Mouse (Mus musculus) spleen, adult 2 months (tissue): ENCODE results near the gene Samsn1. TPM values are rescaled to one million over a fixed set of nuclear protein-coding genes. Genes with fewer than 3 reads are reported as not detected.
A peak's percentile ranks its signal among the peaks of the same experiment; 100 is the strongest.

Source experiments
- DNase-seq, 2 experiments: peaks; one replicate each; pipeline versions ENCODE4 v3.0.0 to v3.0.0-alpha.2; 2012 to 2021; ENCODE audit warnings: low spot score in 2 of 2, low read depth in 1 of 2
- H3K27ac ChIP-seq: fragments of 200-500 bp; 2 replicates; pipeline ENCODE4 v1.5.1; 2012; ENCODE audit warnings: low read length, inconsistent platforms; ENCODE audit not compliant: insufficient read depth
- H3K27me3 ChIP-seq: fragments of 200-500 bp; 2 replicates; pipeline ENCODE4 v1.6.1; 2012; ENCODE audit warnings: mild to moderate bottlenecking, moderate library complexity, low read length, inconsistent platforms; ENCODE audit not compliant: control insufficient read depth, insufficient read depth
- H3K36me3 ChIP-seq: fragments of 200-500 bp; 2 replicates; pipeline ENCODE4 v1.6.1; 2012; ENCODE audit warnings: mild to moderate bottlenecking, low read length, inconsistent platforms; ENCODE audit not compliant: control insufficient read depth, insufficient read depth
- H3K4me1 ChIP-seq: fragments of 200-500 bp; 2 replicates; pipeline ENCODE4 v1.6.1; 2011; ENCODE audit warnings: inconsistent platforms; ENCODE audit not compliant: control insufficient read depth, insufficient read depth, insufficient read length
- H3K4me3 ChIP-seq: fragments of 200-500 bp; 2 replicates; pipeline ENCODE4 v1.5.1; 2011; ENCODE audit warnings: mild to moderate bottlenecking, inconsistent platforms; ENCODE audit not compliant: insufficient read depth, insufficient read length; ENCODE audit errors: extremely low read depth
- CTCF ChIP-seq: fragments of 200-500 bp; IDR thresholded peaks from 2 replicates; pipeline ENCODE4 v1.5.1; 2011; ENCODE audit warnings: mild to moderate bottlenecking, inconsistent platforms; ENCODE audit not compliant: insufficient read depth, insufficient read length, insufficient replicate concordance; ENCODE audit errors: extremely low read depth
- POLR2A ChIP-seq: fragments of 200-500 bp; IDR thresholded peaks from 2 replicates; pipeline ENCODE4 v1.6.1; 2011; ENCODE audit warnings: low read depth, low read length, inconsistent platforms
- WGBS: fragments of 180-500 bp; shearing (Covaris S2); methylation state at CpG from one replicate; pipeline ENCODE4 v1.1.7; 2018; 5-methylcytosine and 5-hydroxymethylcytosine counted together
- polyA plus RNA-seq: library from polyadenylated mRNA; depleted of rRNA; stranded (reverse); fragments of >200 nt; gene quantifications from 2 replicates; pipeline ENCODE4 v1.2.3, GENCODE M21; 2012

Gene Samsn1
- polyA plus RNA-seq, 1 experiment: 6.2 TPM

GRCm38 (mm10) chr16:75887203-75887602 is 134.9 kb downstream of the Samsn1 start:
- no peak for DNase-seq
- WGBS: 66% methylated on average over 6 of the region's 6 CpGs
- H3K27ac ChIP-seq: no peak overlapping the region
- H3K4me1 ChIP-seq: no peaks in the 10 kb centered on the region
- H3K27me3 ChIP-seq: no peaks in the 10 kb centered on the region
- TF ChIP-seq CTCF: no peak
- TF ChIP-seq POLR2A: no peak
- H3K36me3 ChIP-seq: peaks cover 5% of the 10 kb centered on the region; the same call in 1 of the 2 replicates
- no peak overlapping the region for H3K4me3 ChIP-seq

GRCm38 (mm10) chr16:75878885-75879284 is 143.2 kb downstream of the Samsn1 start:
- no peak for DNase-seq
- 94% methylated on average over 2 of the region's 2 CpGs for WGBS
- Histone ChIP-seq H3K4me1 (peaks cover 2% of the 10 kb centered on the region; the same call in 1 of the 2 replicates), H3K4me3 (no peak overlapping the region), H3K27me3 (no peaks in the 10 kb centered on the region), H3K36me3 (peaks cover 17% of the 10 kb centered on the region), H3K27ac (no peak overlapping the region)
- TF ChIP-seq POLR2A (no peak), CTCF (no peak)

GRCm38 (mm10) chr16:75877170-75877569 is 144.9 kb downstream of the Samsn1 start:
- peak; percentile 24 to 32 for DNase-seq
- TF ChIP-seq CTCF: no peak
- TF ChIP-seq POLR2A: no peak
- Histone ChIP-seq H3K27me3 (no peaks in the 10 kb centered on the region), H3K4me3 (no peak overlapping the region), H3K36me3 (peaks cover 19% of the 10 kb centered on the region), H3K4me1 (peaks cover 2% of the 10 kb centered on the region; the same call in 1 of the 2 replicates), H3K27ac (no peak overlapping the region)
- 17% methylated on average over 3 of the region's 3 CpGs for WGBS

GRCm38 (mm10) chr16:75875896-75876295 is 146.2 kb downstream of the Samsn1 start:
- Histone ChIP-seq H3K27me3 (no peaks in the 10 kb centered on the region), H3K27ac (no peak overlapping the region), H3K36me3 (peaks cover 18% of the 10 kb centered on the region), H3K4me1 (peaks cover 2% of the 10 kb centered on the region; the same call in 1 of the 2 replicates), H3K4me3 (no peak overlapping the region)
- no peak for TF ChIP-seq POLR2A
- TF ChIP-seq CTCF: no peak
- DNase-seq: no peak
- 83% methylated on average over 4 of the region's 4 CpGs for WGBS

GRCm38 (mm10) chr16:75874508-75874907 is 147.6 kb downstream of the Samsn1 start:
- Histone ChIP-seq H3K27me3 (no peaks in the 10 kb centered on the region), H3K4me3 (no peak overlapping the region), H3K4me1 (no peaks in the 10 kb centered on the region), H3K27ac (no peak overlapping the region), H3K36me3 (peaks cover 22% of the 10 kb centered on the region)
- no peak for DNase-seq
- 93% methylated on average over 2 of the region's 2 CpGs for WGBS
- TF ChIP-seq POLR2A: no peak
- TF ChIP-seq CTCF: no peak

- H3K4me3 ChIP-seq: no peak overlapping the region
- peaks cover 23% of the 10 kb centered on the region for H3K36me3 ChIP-seq
- no peak for DNase-seq
- WGBS: 82% methylated on average over 8 of the region's 8 CpGs
- TF ChIP-seq CTCF: no peak
- TF ChIP-seq POLR2A: no peak
- H3K4me1 ChIP-seq: no peaks in the 10 kb centered on the region
- H3K27me3 ChIP-seq: no peaks in the 10 kb centered on the region
- no peak overlapping the region for H3K27ac ChIP-seq
Observed at GRCm38 (mm10) chr16:75872241-75872640, 149.8 kb downstream of the Samsn1 start.

- Histone ChIP-seq H3K27ac (no peak overlapping the region), H3K36me3 (peaks cover 17% of the 10 kb centered on the region), H3K4me1 (peaks cover 4% of the 10 kb centered on the region; the same call in 1 of the 2 replicates), H3K4me3 (no peak overlapping the region), H3K27me3 (no peaks in the 10 kb centered on the region)
- 80% methylated on average over 6 of the region's 6 CpGs for WGBS
- no peak for DNase-seq
- TF ChIP-seq POLR2A (no peak), CTCF (no peak)
Observed at GRCm38 (mm10) chr16:75867400-75867799, 154.7 kb downstream of the Samsn1 start.
